Mouse (Mus musculus) urinary bladder, postnatal 25 days (tissue): ENCODE results near the gene Tspan7.

Source experiments
- DNase-seq: peaks from one replicate; pipeline ENCODE4 v3.0.0; 2022; ENCODE audit warnings: low spot score

The Tspan7 gene

DNA sequence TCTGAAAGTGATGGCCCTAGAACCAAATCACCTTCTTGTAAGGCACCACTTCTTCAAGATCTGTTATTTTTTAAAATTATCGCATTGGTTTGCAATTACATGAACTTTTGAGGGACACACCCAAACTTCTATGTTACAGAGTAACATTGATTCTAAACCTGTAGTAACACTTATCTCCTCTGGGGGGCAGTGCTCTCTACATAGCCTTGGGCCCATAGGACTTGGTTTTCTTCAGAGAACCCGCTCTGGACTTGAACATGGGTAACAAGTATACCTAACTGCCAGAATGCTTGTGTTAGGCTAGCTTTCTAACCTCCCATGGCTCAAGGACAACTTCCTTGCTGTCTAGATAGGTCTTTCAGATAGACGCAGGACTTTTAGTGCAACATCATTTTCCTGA lies 64.8 kb downstream of the Tspan7 start:
- DNase-seq = no peak

DNA sequence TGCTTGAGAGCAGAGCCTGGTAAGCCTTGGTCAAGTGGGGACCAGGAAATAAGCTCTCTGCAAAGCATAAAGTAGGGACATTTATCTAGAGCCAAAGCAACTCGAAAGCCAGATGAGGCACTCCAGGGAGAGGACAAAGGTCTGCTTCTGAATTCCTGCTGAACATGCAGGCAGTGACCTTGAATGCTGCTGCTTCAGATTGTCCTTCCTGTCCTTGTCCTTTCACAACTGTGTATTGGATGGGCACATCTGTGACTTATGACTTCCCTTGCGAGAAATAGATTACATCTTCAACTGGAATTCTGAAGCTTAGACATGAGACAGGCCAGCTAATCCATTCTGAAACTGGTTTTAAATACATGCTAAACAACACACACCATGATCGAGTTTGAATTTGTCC lies 71.9 kb downstream of the Tspan7 start:
- DNase-seq = no peak

DNA sequence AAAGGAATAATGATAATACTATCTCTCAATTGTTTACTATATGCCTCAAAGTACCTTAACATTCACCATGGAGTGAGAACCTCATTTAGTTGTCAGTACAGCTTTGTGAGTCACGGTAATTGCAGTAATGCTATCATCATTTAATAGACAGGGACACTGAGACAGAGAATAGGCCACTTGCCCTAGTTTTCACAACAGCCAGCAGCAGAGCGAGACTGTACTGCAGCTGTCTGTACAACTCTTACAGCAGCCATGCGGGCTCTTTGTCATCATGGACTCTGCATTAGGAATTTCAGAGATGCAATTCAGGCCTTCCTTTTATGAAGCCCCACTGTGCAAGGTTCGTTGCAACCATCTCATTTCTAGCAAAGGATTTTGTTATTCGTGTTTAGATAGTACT lies 72.6 kb downstream of the Tspan7 start:
- no peak for DNase-seq

DNA sequence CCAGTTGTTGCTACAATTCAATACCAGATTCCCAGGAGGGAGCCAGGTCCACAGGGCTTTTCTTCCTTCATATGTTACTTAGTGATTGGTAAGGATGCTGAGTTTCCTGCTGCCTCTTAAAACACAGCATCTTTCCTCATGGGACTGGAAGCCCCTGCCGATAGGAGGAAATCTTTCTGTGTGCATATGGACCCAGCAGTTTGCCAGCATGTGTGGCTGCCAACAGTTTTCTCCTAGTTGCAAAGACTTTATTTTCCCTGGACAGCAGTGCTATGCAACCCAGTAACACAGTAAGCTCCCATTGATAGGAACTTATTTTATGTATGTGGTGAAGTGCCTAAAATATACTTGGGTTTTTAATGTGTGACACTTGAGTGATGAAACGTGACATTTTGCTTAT lies 73.7 kb downstream of the Tspan7 start:
- no peak for DNase-seq

DNA sequence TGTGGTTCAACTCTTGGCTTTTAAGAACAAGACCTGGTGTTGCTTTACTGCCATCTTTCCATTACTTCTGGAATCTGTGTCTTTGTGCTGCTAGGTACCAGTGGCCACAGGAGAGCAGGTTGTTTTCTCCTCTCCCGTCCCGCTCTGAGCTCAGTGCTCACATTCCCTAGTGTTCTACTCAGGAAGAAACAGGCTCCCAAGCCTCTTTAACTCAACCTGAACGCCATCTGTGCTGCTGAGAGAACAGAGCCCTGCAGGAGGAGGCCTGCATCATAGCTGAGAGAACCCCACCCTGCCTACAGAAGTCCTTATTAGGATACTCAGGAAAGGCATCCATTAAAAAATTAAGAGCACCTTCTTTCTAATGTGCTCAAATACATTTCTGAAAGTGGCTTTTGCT lies 80.9 kb downstream of the Tspan7 start:
- no peak for DNase-seq

DNA sequence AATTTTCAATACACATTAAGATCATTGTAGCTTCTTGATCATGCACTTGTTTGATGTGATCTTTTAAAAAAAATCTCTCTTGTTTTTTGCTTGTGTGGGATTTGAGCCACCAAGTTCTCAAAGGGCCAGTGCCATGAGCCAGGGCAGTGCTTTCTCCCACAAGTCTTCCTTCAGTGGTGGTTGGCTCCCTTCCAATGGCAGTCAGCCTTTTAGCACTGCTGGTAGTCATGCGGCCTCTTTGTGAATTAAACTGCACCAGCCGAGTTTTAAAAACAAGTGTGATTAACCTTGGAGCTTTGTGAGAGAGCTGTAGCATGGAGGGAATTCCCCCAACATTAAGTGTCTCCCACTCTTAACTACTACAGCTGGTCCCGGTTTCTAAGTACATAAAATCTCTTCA lies 89.6 kb downstream of the Tspan7 start:
- DNase-seq = no peak

DNA sequence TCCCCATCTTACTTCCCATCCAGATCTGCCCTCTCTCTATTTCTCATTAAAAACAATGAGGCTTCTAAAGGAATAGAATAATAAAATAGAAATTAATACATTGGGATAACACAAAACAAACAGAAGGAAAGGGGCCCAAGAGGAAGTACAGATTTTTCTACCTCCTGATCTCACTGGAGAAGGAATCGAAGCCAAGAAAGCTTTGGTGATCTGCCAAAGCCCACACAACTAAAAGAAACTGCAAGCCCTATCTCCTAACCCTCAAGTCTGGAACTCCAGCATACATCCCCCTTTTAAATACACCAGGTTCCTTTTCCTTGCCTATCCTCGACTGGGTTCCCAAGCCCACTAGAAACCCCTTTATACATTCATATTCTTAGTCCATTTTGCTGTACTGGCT lies 90.4 kb downstream of the Tspan7 start:
- no peak for DNase-seq

DNA sequence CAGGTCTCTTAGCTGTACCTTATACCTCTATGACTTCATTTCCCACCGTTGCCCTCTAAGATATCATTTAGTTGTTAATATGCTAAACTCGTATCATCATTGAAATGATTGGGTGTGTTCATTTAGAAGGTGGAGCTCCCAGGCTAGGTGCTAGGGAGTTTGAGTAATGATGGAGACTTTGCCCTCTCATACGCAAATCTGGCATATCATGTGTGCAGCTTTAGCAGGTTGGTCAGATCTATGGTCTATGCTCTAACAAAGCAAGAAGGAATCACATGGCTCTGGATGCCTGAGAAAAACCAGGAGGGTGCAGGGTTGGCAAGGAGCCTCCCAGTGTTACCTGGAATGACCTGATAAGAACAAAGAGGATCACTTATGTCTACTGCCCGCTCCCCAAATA lies 91.4 kb downstream of the Tspan7 start:
- DNase-seq = no peak

DNA sequence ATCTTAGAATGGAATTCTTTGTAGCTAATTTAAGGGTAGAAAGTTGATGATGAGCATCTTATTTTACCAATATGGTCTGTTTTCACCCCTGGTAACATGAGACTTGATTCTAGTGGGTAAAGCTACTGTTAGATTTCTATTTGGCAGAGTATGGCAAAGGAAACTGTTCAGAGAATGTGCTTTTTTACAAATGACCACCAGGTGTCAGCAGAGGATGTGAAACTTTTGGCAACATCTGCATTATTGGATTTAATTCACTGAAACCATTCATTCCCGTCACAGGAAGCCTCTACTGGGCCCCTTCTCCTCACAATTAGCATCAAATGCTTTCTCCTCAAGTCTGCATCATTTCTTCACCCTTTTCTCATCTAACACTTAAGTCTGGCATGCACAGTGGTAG lies 92.4 kb downstream of the Tspan7 start:
- no peak for DNase-seq

DNA sequence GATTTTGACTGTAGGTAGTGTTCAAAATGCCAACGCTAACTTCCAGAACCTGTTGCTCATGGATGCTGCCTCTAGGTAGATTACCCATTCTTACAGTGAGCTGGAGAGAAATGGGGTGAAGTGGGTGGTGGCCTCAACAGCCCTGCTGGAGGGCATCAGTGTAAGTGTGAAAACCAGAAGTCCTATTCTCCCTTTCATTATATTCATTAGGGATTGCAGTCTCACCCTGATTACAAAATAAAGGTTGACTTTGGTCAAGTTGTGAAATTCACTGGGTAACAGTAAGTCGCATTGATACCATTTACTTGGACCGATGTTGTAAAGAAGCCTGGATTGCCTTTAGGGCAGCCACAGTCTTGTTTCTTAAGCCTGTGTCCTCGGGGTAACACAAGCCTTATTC lies 97.8 kb downstream of the Tspan7 start:
- no peak for DNase-seq

DNA sequence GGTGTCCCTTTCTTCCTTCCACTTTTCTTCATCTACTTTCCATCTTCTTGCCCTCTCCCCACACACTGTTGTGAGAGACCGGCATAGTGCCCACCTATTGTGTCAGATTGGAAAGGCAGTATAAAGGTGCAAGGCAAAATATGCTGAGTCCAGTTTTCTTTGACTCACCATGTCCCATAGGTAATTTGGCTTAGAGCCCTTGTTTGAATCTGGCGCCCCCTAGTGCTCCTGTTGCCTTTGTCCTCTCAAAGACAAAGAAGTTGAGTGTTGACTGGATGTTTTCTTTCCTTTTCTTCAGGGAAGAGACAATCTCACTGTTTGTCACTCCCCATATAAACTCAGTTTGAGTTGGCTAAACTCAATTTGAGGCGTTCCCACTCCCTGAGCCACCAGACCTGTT lies 107.3 kb downstream of the Tspan7 start:
- DNase-seq = peak; percentile 8

DNA sequence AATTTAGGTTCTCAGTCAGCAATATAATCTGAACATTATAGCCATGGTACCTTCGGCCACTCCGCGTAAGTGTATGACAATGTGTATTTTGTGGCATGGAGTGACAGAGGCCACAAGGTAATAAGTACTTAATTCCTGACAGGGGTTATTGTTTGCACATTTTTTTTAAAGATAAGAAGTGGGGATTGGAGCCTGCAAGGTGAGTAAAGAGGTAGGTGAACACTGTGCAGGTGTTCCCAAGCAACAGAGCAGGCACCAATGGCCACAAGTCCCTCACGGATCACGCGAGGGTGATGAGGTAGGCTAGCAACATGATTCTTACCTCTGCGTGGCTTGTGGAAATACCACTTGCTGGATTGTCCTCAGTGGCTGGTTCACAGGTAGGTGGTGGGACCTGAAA lies 108.6 kb downstream of the Tspan7 start:
- DNase-seq = no peak

DNA sequence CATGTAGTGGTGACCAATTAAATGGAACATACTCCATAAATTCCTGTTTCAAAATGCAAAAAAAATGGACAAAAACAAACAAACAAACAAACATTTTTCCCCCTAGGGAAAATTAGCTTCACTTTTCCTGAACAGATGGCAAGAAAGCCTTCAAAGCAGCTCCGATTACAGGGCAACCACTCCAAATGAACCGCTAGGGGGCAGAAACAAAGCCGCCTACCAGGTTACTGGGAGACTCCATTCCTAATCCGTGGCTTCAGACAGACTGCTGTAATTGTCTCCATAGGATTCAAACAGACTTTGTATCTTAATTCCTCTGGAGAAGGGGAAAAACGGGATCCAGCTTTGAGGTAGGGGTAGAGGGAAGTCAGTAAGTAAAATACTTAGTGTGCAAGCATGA lies 132.2 kb downstream of the Tspan7 start:
- no peak for DNase-seq

DNA sequence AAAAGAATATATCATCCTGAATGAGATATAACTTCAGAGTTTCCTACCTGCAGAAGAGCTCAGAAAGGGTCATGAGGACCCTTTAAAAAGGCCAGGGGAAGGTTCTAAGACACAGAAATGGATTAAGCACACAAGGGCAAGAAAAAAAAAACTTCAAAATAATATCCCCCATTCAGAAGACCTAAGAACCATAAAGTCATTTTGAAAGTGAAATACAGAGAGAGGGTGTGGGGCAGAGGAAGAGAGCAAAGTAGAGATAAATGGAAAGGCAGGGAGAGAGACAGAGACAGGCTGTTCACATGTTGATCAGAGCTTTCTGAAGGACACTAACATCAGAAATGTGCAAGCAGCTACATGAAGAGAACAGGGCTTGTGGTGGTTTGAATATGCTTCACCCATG lies 156.1 kb downstream of the Tspan7 start:
- DNase-seq = no peak
